ENCODE assay signal across 28 mouse cellular contexts in the genomic region with DNA sequence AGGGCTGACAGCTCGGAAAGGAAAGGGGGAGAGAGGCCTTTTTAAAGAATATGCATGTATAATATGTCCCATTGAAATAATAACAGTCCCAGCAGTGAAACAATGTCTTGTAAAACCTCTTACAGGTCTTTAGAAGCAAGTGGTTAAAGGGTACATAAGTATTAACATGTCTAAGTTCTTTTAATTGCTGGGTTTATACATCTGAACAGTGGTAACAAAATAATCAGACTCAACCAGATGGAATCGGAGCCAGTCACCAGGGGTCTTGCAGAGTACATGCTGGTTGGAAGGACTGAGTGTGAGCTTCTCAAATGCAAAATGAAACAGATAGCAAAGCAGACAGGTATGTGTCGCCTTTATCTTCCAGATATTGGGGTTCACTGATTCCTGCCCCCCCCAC.
A peak's percentile ranks its signal among the peaks of the same experiment; 100 is the strongest.
DNase-seq lines count a peak whose midpoint lies in the region; ATAC-seq lines count a peak whose summit lies in the region.
"Had no signal": no experiment of that assay in that cellular context is flagged by ENCODE, and none has a peak within 500 bp of the region (broad histone marks: within the 10 kb centered on the region; RNA-seq: fewer than 3 reads in every experiment).

No protein-coding gene starts in this region.

- peak; percentile 63 for ATAC-seq in forebrain, embryonic 16.5 days
- ATAC-seq in limb, embryonic 12.5 days (ENCODE audit: insufficient number of reproducible peaks, insufficient read depth, low FRiP score, low TSS enrichment, low read depth), result peak; percentile 67; the same call in 1 of the 2 replicates
- ATAC-seq: intestine, embryonic 15.5 days; midbrain, embryonic 16.5 days had no signal

- H3K36me3 ChIP-seq in forebrain, embryonic 16.5 days (ENCODE audit: control insufficient read depth, insufficient read depth), result no peaks in the 10 kb centered on the region
- no peaks in the 10 kb centered on the region for H3K36me3 ChIP-seq in limb, embryonic 12.5 days
- H3K36me3 ChIP-seq: embryonic facial prominence, embryonic 12.5 days; G1E; hindbrain, embryonic 12.5 days; intestine, embryonic 15.5 days; midbrain, embryonic 10.5 days; neural tube, embryonic 12.5 days had no signal

- no peak overlapping the region for H3K9ac ChIP-seq in forebrain, embryonic 16.5 days (replicated peaks; ENCODE audit: low read depth, low read length)
- no peak overlapping the region for H3K9ac ChIP-seq in limb, embryonic 12.5 days (replicated peaks)
- H3K9ac ChIP-seq: embryonic facial prominence, embryonic 12.5 days; hindbrain, embryonic 12.5 days; intestine, embryonic 15.5 days; liver, embryonic 14.5 days; neural tube, embryonic 12.5 days had no signal

- no peak overlapping the region for H3K4me2 ChIP-seq in forebrain, embryonic 16.5 days (ENCODE audit: low read length)
- no peak overlapping the region for H3K4me2 ChIP-seq in limb, embryonic 12.5 days
- H3K4me2 ChIP-seq: embryonic facial prominence, embryonic 12.5 days; heart, embryonic 11.5 days; hindbrain, embryonic 12.5 days; intestine, embryonic 15.5 days; neural tube, embryonic 12.5 days had no signal

- H3K27ac ChIP-seq in forebrain, embryonic 16.5 days (ENCODE audit: low read length), result no peak overlapping the region
- 0 out of 2 replicates have a peak overlapping the region, but pooled peaks have one; percentile 25 for H3K27ac ChIP-seq in limb, embryonic 12.5 days
- H3K27ac ChIP-seq: embryonic facial prominence, embryonic 12.5 days; hindbrain, embryonic 12.5 days; hindbrain, postnatal 0 days; intestine, embryonic 15.5 days; liver, embryonic 14.5 days; midbrain, embryonic 10.5 days; neural tube, embryonic 12.5 days had no signal

- intact Hi-C loops in gastrocnemius, postnatal 14 days (cut with DNase I; ENCODE audit: low total_unique reads), result no loop called here

- no peak overlapping the region for H3K4me3 ChIP-seq in forebrain, embryonic 16.5 days (replicated peaks; ENCODE audit: low read length)
- no peak overlapping the region for H3K4me3 ChIP-seq in limb, embryonic 12.5 days (replicated peaks)
- H3K4me3 ChIP-seq: embryonic facial prominence, embryonic 12.5 days; hindbrain, embryonic 12.5 days; intestine, embryonic 15.5 days; midbrain, embryonic 10.5 days; myocyte; neural tube, embryonic 12.5 days had no signal

- H3K9me3 ChIP-seq in forebrain, embryonic 16.5 days (ENCODE audit: control insufficient read depth, low read length), result no peaks in the 10 kb centered on the region
- H3K9me3 ChIP-seq in limb, embryonic 12.5 days, result no peaks in the 10 kb centered on the region
- H3K9me3 ChIP-seq: embryonic facial prominence, embryonic 12.5 days; G1E; hindbrain, embryonic 12.5 days; intestine, embryonic 15.5 days; midbrain, embryonic 10.5 days; neural tube, embryonic 12.5 days had no signal

- 30% methylated on average over 3 of the region's 3 CpGs for WGBS in forebrain, embryonic 16.5 days
- 31% methylated on average over 3 of the region's 3 CpGs for WGBS in limb, embryonic 12.5 days

- peaks cover 7% of the 10 kb centered on the region; the same call in 1 of the 2 replicates for H3K4me1 ChIP-seq in forebrain, embryonic 16.5 days (replicated peaks; ENCODE audit: control insufficient read depth, insufficient read depth, low read length)
- peaks cover 22% of the 10 kb centered on the region for H3K4me1 ChIP-seq in limb, embryonic 12.5 days (replicated peaks)
- H3K4me1 ChIP-seq: embryonic facial prominence, embryonic 12.5 days; hindbrain, embryonic 12.5 days; intestine, embryonic 15.5 days; midbrain, embryonic 10.5 days; neural tube, embryonic 12.5 days had no signal

- DNase-seq in cerebellum, postnatal 14 days, result peak; percentile 21 to 30
- no peak for DNase-seq in cerebellum, adult 11 months
- peak; percentile 21 for DNase-seq in brain, adult 2 months (ENCODE audit: low read depth, low spot score)
- DNase-seq in embryo, embryonic 11 days, result no peak
- DNase-seq in gastrocnemius, postnatal 14 days, result no peak
- DNase-seq: adrenal gland, adult 8-10 months; gastrocnemius, postnatal 25 days; heart, adult 11 months; heart, postnatal 36 days; kidney, adult 9 months; kidney, postnatal 10 days; liver; lung, adult 2 months; lung, postnatal 10 days; thymus, postnatal 4 days had no signal

- H3K27me3 ChIP-seq in forebrain, embryonic 16.5 days (replicated peaks; ENCODE audit: control insufficient read depth, insufficient read depth, low read length), result no peaks in the 10 kb centered on the region
- H3K27me3 ChIP-seq in limb, embryonic 12.5 days, result peaks cover 6% of the 10 kb centered on the region; the same call in 1 of the 2 replicates
- H3K27me3 ChIP-seq: embryonic facial prominence, embryonic 12.5 days; hindbrain, embryonic 12.5 days; intestine, embryonic 15.5 days; neural tube, embryonic 12.5 days had no signal

Comparison
In these comparisons a context has a peak if more than half of its experiments do, and no peak if none do; other contexts are left out.
1. DNase-seq: peak in cerebellum, postnatal 14 days (2 of 2) and brain, adult 2 months (single experiment); none in cerebellum, adult 11 months (single experiment), embryo, embryonic 11 days (single experiment) and gastrocnemius, postnatal 14 days (single experiment).